Mouse (Mus musculus): ENCODE measurements around the gene Zfp418. TPM values are rescaled to one million over a fixed set of nuclear protein-coding genes. Genes with fewer than 3 reads are reported as not detected.

The Zfp418 gene
- polyA plus RNA-seq (2012; rRNA removed; ENCODE audit: low replicate concordance), result 0.40 and 1.1 TPM in 2 replicates

GRCm38 (mm10) chr7:7171227-7172147 is at the start of gene Zfp418:
TSS of gene Zfp418 (plus strand) at chr7:7171330.

DNA sequence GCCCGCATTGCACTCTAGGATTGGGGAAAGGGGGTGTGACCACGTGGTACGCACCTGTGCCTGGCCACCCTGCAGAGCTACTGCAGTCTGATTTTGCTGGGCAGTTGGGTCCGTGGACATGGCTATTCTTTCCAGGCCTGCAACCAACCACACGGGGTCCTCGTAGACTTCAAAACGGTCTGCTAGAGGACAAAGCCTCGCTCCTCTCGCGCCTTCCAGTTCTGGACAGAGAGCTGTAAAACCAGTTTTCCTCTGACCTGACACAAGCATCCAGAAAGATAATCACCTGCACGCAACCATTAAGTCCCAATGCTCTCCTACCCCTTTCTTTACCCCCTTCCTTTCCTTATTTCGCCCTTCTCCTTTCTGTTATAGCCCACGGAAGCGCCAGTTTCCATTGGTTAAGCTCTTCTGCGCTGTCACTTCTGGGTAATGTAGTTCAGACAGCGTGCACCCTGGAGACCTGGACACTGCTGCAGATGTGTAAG is 34.7 kb upstream of the Zfp418 start, which contains the start of gene Zfp773:
Gene Zfp773, minus strand, starts transcription at position 377 of the 488 bp plus-strand sequence.

DNA sequence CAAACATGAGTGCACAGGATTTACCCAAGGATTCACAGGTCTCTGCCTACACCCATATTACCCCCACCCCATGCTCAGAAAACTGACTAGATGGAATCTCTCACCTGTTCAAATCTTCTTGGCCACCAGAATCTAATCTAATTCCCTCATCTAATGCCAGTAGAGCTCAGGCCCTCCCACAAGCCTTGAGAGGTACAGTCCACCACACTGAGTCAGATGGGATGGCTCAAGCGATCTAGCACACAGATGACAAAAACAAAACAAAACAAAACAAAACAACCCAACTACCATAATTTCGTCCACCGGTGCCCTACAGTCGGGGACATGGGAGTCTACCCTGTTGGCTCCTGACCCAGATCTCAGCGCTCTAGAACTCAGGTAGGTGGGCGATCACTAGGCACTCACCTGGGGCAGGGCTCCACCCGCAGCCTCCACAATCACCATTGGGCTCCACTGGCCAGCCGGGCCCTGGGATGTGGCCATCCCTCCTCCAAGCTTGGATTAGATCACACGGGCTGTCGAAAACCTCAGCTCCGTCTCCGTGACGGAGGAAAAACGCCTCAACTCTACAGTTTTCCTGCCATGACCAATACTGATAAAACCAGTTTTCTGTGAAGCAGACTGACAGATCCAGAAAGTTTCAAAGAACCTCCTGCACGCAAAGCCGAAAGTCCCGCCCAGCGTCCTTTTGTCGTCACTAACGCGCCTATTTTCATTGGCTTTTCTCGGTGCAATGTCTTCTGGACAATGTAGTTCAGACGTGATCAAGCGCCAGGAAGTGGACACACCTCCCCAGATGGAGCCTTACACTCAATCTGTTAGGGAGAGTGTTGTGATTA is 38.4 kb downstream of the Zfp418 start, which contains the start of gene Zfp772:
Gene Zfp772, minus strand, starts transcription at position 686 of the 839 bp plus-strand sequence.

Other genes starting within 250 kb of the Zfp418 start
- not detected in 2 replicates for gene Aurkc, start 176.0 kb upstream of the Zfp418 start, polyA plus RNA-seq (2012; rRNA removed; ENCODE audit: low replicate concordance)
- gene Zfp954, start 49.8 kb upstream of the Zfp418 start, polyA plus RNA-seq (2012; rRNA removed; ENCODE audit: low replicate concordance), result 6.7 and 10.6 TPM in 2 replicates
- 0.09 and 0.35 TPM in 2 replicates for gene Zfp773, start 34.6 kb upstream of the Zfp418 start, polyA plus RNA-seq (2012; rRNA removed; ENCODE audit: low replicate concordance)
- gene Zfp772, start 38.7 kb downstream of the Zfp418 start, polyA plus RNA-seq (2012; rRNA removed; ENCODE audit: low replicate concordance), result 2.2 and 4.1 TPM in 2 replicates
- gene Vmn2r29, start 76.0 kb downstream of the Zfp418 start, polyA plus RNA-seq (2012; rRNA removed; ENCODE audit: low replicate concordance), result 0.59 and 0.63 TPM in 2 replicates
- gene Gm45844, start 107.0 kb downstream of the Zfp418 start, polyA plus RNA-seq (2012; rRNA removed; ENCODE audit: low replicate concordance), result 0.93 and 3.6 TPM in 2 replicates
- gene Clcn4, start 129.5 kb downstream of the Zfp418 start, polyA plus RNA-seq (2012; rRNA removed; ENCODE audit: low replicate concordance), result 28.6 and 41.7 TPM in 2 replicates
- not detected in 2 replicates for gene Vmn2r30, start 166.3 kb downstream of the Zfp418 start, polyA plus RNA-seq (2012; rRNA removed; ENCODE audit: low replicate concordance)
- gene Gm45783, start 203.2 kb downstream of the Zfp418 start, polyA plus RNA-seq (2012; rRNA removed; ENCODE audit: low replicate concordance), result not detected in 2 replicates
- gene Vmn2r31, start 228.4 kb downstream of the Zfp418 start, polyA plus RNA-seq (2012; rRNA removed; ENCODE audit: low replicate concordance), result not detected in 2 replicates